Mouse (Mus musculus) stomach, embryonic 14.5 days (tissue): ENCODE results near the gene G2e3. TPM values are rescaled to one million over a fixed set of nuclear protein-coding genes. Genes with fewer than 3 reads are reported as not detected.

Experiments
- polyA plus RNA-seq: library from polyadenylated mRNA; unstranded; fragments of >200 nt; fragmentation: Nextera tagmentation; extraction: Ambion mirVana; gene quantifications from 2 replicates; pipeline ENCODE4 v1.2.1, GENCODE M21; 2014

The G2e3 gene
- polyA plus RNA-seq, 1 experiment from 2014 or later: 38.0 TPM

Other genes starting within 250 kb of the G2e3 start
- 76.9 and 87.6 TPM in 2 replicates for gene Scfd1, start 29.4 kb downstream of the G2e3 start, polyA plus RNA-seq
- 1.6 TPM in 2 replicates for gene Coch, start 245.3 kb downstream of the G2e3 start, polyA plus RNA-seq